Mouse (Mus musculus): Measurements from ENCODE around the gene 2310061I04Rik. TPM values are rescaled to one million over a fixed set of nuclear protein-coding genes. Genes with fewer than 3 reads are reported as not detected.

2310061I04Rik gene
- polyA plus RNA-seq, 1 experiment, result 52.0 TPM

GRCm38 (mm10) chr17:35918276-35919059 lies 21.2 kb upstream of the 2310061I04Rik start:
- H3K27ac ChIP-seq (ENCODE audit: control insufficient read depth, insufficient read depth, low read depth, low read length, poor library complexity), result peak overlapping the region; percentile 94
- TF ChIP-seq POLR2A (IDR thresholded peaks at IDR 0.05; ENCODE audit: borderline replicate concordance, control insufficient read depth, low read depth, low read length) (0 out of 2 replicates have a peak, but pooled peaks have one; percentile 19), CTCF (IDR thresholded peaks at IDR 0.05; ENCODE audit: control insufficient read depth, insufficient read depth, low read length) (no peak)
- peak overlapping the region; percentile 95 for H3K4me3 ChIP-seq (replicated peaks; ENCODE audit: control insufficient read depth, low read depth, low read length)
- WGBS, result under 1% methylated on average over 11 of the region's 11 CpGs
- H3K4me1 ChIP-seq (ENCODE audit: control insufficient read depth, insufficient read depth, low read length), result peaks cover 1% of the 10 kb centered on the region; the same call in 1 of the 2 replicates

- Histone ChIP-seq H3K4me3 (replicated peaks; ENCODE audit: control insufficient read depth, low read depth, low read length) (peak overlapping the region; percentile 95), H3K27ac (ENCODE audit: control insufficient read depth, insufficient read depth, low read depth, low read length, poor library complexity) (peak overlapping the region; percentile 91), H3K4me1 (ENCODE audit: control insufficient read depth, insufficient read depth, low read length) (peaks cover 1% of the 10 kb centered on the region; the same call in 1 of the 2 replicates)
- TF ChIP-seq POLR2A (IDR thresholded peaks at IDR 0.05; ENCODE audit: borderline replicate concordance, control insufficient read depth, low read depth, low read length), result no peak
- no peak for TF ChIP-seq CTCF (IDR thresholded peaks at IDR 0.05; ENCODE audit: control insufficient read depth, insufficient read depth, low read length)
- WGBS, result under 1% methylated on average over 13 of the region's 13 CpGs
Measured at GRCm38 (mm10) chr17:35917463-35918251, 20.4 kb upstream of the 2310061I04Rik start.

GRCm38 (mm10) chr17:35917143-35917462 lies 19.9 kb upstream of the 2310061I04Rik start:
- under 1% methylated on average over 8 of the region's 8 CpGs for WGBS
- peaks cover 1% of the 10 kb centered on the region; the same call in 1 of the 2 replicates for H3K4me1 ChIP-seq (ENCODE audit: control insufficient read depth, insufficient read depth, low read length)
- H3K4me3 ChIP-seq (replicated peaks; ENCODE audit: control insufficient read depth, low read depth, low read length), result peak overlapping the region; percentile 95
- peak overlapping the region; percentile 91 for H3K27ac ChIP-seq (ENCODE audit: control insufficient read depth, insufficient read depth, low read depth, low read length, poor library complexity)
- no peak for TF ChIP-seq CTCF (IDR thresholded peaks at IDR 0.05; ENCODE audit: control insufficient read depth, insufficient read depth, low read length)
- no peak for TF ChIP-seq POLR2A (IDR thresholded peaks at IDR 0.05; ENCODE audit: borderline replicate concordance, control insufficient read depth, low read depth, low read length)

- H3K4me1 ChIP-seq (ENCODE audit: control insufficient read depth, insufficient read depth, low read length), result peaks cover 1% of the 10 kb centered on the region; the same call in 1 of the 2 replicates
- H3K27ac ChIP-seq (ENCODE audit: control insufficient read depth, insufficient read depth, low read depth, low read length, poor library complexity), result peak within 1 kb of the TSS; percentile 91
- peak within 1 kb of the TSS; percentile 95 for H3K4me3 ChIP-seq (replicated peaks; ENCODE audit: control insufficient read depth, low read depth, low read length)
- WGBS, result 1% methylated on average over 83 of the region's 83 CpGs
- TF ChIP-seq CTCF (IDR thresholded peaks at IDR 0.05; ENCODE audit: control insufficient read depth, insufficient read depth, low read length) (peak; percentile 49; the same call in 1 of the 2 replicates), POLR2A (IDR thresholded peaks at IDR 0.05; ENCODE audit: borderline replicate concordance, control insufficient read depth, low read depth, low read length) (peak; percentile 98)
Measured at GRCm38 (mm10) chr17:35916297-35917142, 19.3 kb upstream of the 2310061I04Rik start, which contains the start of the genes Mrps18b and Ppp1r10. Gene Mrps18b, minus strand, starts transcription at chr17:35916389. Gene Ppp1r10, plus strand, starts transcription at chr17:35916434.

GRCm38 (mm10) chr17:35915538-35916296 lies 18.5 kb upstream of the 2310061I04Rik start:
- TF ChIP-seq CTCF (IDR thresholded peaks at IDR 0.05; ENCODE audit: control insufficient read depth, insufficient read depth, low read length) (no peak), POLR2A (IDR thresholded peaks at IDR 0.05; ENCODE audit: borderline replicate concordance, control insufficient read depth, low read depth, low read length) (no peak)
- 2% methylated on average over 28 of the region's 28 CpGs for WGBS
- Histone ChIP-seq H3K4me1 (ENCODE audit: control insufficient read depth, insufficient read depth, low read length) (peaks cover 1% of the 10 kb centered on the region; the same call in 1 of the 2 replicates), H3K4me3 (replicated peaks; ENCODE audit: control insufficient read depth, low read depth, low read length) (peak overlapping the region; percentile 79), H3K27ac (ENCODE audit: control insufficient read depth, insufficient read depth, low read depth, low read length, poor library complexity) (peak overlapping the region; percentile 91)

- Histone ChIP-seq H3K4me3 (replicated peaks; ENCODE audit: control insufficient read depth, low read depth, low read length) (no peak overlapping the region), H3K4me1 (ENCODE audit: control insufficient read depth, insufficient read depth, low read length) (peaks cover 3% of the 10 kb centered on the region; the same call in 1 of the 2 replicates), H3K27ac (ENCODE audit: control insufficient read depth, insufficient read depth, low read depth, low read length, poor library complexity) (no peak overlapping the region)
- 64% methylated on average over 6 of the region's 6 CpGs for WGBS
- TF ChIP-seq CTCF (IDR thresholded peaks at IDR 0.05; ENCODE audit: control insufficient read depth, insufficient read depth, low read length) (no peak), POLR2A (IDR thresholded peaks at IDR 0.05; ENCODE audit: borderline replicate concordance, control insufficient read depth, low read depth, low read length) (no peak)
Measured at GRCm38 (mm10) chr17:35914975-35915374, 17.7 kb upstream of the 2310061I04Rik start.

GRCm38 (mm10) chr17:35909919-35910369 lies 12.7 kb upstream of the 2310061I04Rik start, which contains the start of gene Atat1:
Gene Atat1, minus strand, starts transcription at chr17:35910075.
- WGBS, result under 1% methylated on average over 25 of the region's 25 CpGs
- TF ChIP-seq POLR2A (IDR thresholded peaks at IDR 0.05; ENCODE audit: borderline replicate concordance, control insufficient read depth, low read depth, low read length) (peak; percentile 74), CTCF (IDR thresholded peaks at IDR 0.05; ENCODE audit: control insufficient read depth, insufficient read depth, low read length) (no peak)
- Histone ChIP-seq H3K4me1 (ENCODE audit: control insufficient read depth, insufficient read depth, low read length) (0 out of 2 replicates have a peak, but pooled peaks cover 2% of the 10 kb centered on the region), H3K4me3 (replicated peaks; ENCODE audit: control insufficient read depth, low read depth, low read length) (peak within 1 kb of the TSS; percentile 86), H3K27ac (ENCODE audit: control insufficient read depth, insufficient read depth, low read depth, low read length, poor library complexity) (peak within 1 kb of the TSS; percentile 75)

Measured in bone marrow, adult 2 months (tissue).